Mouse (Mus musculus): ENCODE measurements at regions not wholly inside any gene's neighbourhood (a gene's known extent, or its start where the extent isn't known, plus 50 kb on each side); places are given as distances from the start of the nearest gene placed in this dataset.

- Histone ChIP-seq H3K79me2 (ENCODE audit: control insufficient read depth, insufficient read depth, low read length, poor library complexity) (no peaks in the 10 kb centered on the region; the same call in 1 of the 2 replicates), H3K4me3 (ENCODE audit: control insufficient read depth in 1 of 2, insufficient read depth in 1 of 2, low read depth in 2 of 2, low read length in 2 of 2) (no peak overlapping the region), H3K4me1 (ENCODE audit: control insufficient read depth in 1 of 2, insufficient read depth in 2 of 2, low read length in 2 of 2) (peaks cover 0 to 9% of the 10 kb centered on the region in 2 experiments; a peak in 3 of 4 replicates), H3K9me3 (replicated peaks; ENCODE audit: insufficient read depth, low read length) (no peaks in the 10 kb centered on the region), H3K27ac (ENCODE audit: control insufficient read depth, low read depth, low read length) (no peak overlapping the region), H3K27me3 (ENCODE audit: control insufficient read depth in 1 of 2, insufficient read depth in 2 of 2, low read length in 2 of 2) (no peaks in the 10 kb centered on the region), H3K9ac (ENCODE audit: control insufficient read depth, low read depth, low read length, poor library complexity, severe bottlenecking) (no peak overlapping the region), H3K36me3 (ENCODE audit: control insufficient read depth in 1 of 2, insufficient read depth in 2 of 2, low read length in 2 of 2) (peaks cover 0 to 3% of the 10 kb centered on the region in 2 experiments; a peak in 2 of 4 replicates)
- no peak for DNase-seq (ENCODE audit: low read depth, low spot score)
- TF ChIP-seq MYC (IDR thresholded peaks at IDR 0.05; ENCODE audit: low read depth, low read length) (no peak), NRF1 (IDR thresholded peaks at IDR 0.05; ENCODE audit: insufficient read depth, low read depth, low read length, poor library complexity, severe bottlenecking) (no peak), CTCF (IDR thresholded peaks at IDR 0.05 in 2 of 3, conservative IDR thresholded peaks at IDR 0.05 in 1 of 3; ENCODE audit: control insufficient read depth in 1 of 3, insufficient read depth in 1 of 3, low read depth in 2 of 3, low read length in 3 of 3, poor library complexity in 1 of 3, severe bottlenecking in 1 of 3) (no peak), TCF12 (IDR thresholded peaks at IDR 0.05; ENCODE audit: low read depth, low read length) (no peak), ZC3H11A (IDR thresholded peaks at IDR 0.05; ENCODE audit: low read depth, low read length) (no peak), RCOR1 (IDR thresholded peaks at IDR 0.05; ENCODE audit: low read depth, low read length) (no peak)
Measured at GRCm38 (mm10) chr13:84345791-84346511, 123.9 kb downstream of the Tmem161b start.

GRCm38 (mm10) chr13:84346569-84346968 is 124.5 kb downstream of the Tmem161b start:
- H3K27me3 ChIP-seq (ENCODE audit: control insufficient read depth in 1 of 2, insufficient read depth in 2 of 2, low read length in 2 of 2), result no peaks in the 10 kb centered on the region
- no peak for TF ChIP-seq TBP (IDR thresholded peaks at IDR 0.05; ENCODE audit: low read depth, low read length)
- no peak for TF ChIP-seq SIN3A (IDR thresholded peaks at IDR 0.05; ENCODE audit: low read length)
- TF ChIP-seq GATA1 (IDR thresholded peaks at IDR 0.05; ENCODE audit: low read depth, low read length), result no peak
- no peak for TF ChIP-seq MEF2A (IDR thresholded peaks at IDR 0.05; ENCODE audit: extremely low read depth, insufficient replicate concordance, low read depth, low read length, poor library complexity, severe bottlenecking)
- no peak for TF ChIP-seq CHD1 (IDR thresholded peaks at IDR 0.05; ENCODE audit: low read depth, low read length)
- TF ChIP-seq MAZ (IDR thresholded peaks at IDR 0.05; ENCODE audit: low read depth, low read length), result no peak
- no peak for TF ChIP-seq SMC3 (IDR thresholded peaks at IDR 0.05; ENCODE audit: low read depth, low read length)
- TF ChIP-seq NRF1 (IDR thresholded peaks at IDR 0.05; ENCODE audit: insufficient read depth, low read depth, low read length, poor library complexity, severe bottlenecking), result no peak
- no peak for TF ChIP-seq ELF1 (IDR thresholded peaks at IDR 0.05; ENCODE audit: low read depth, low read length)
- no peak for TF ChIP-seq CTCF (IDR thresholded peaks at IDR 0.05 in 2 of 3, conservative IDR thresholded peaks at IDR 0.05 in 1 of 3; ENCODE audit: control insufficient read depth in 1 of 3, insufficient read depth in 1 of 3, low read depth in 2 of 3, low read length in 3 of 3, poor library complexity in 1 of 3, severe bottlenecking in 1 of 3)
- no peak for TF ChIP-seq POLR2A (IDR thresholded peaks at IDR 0.05; ENCODE audit: control insufficient read depth in 1 of 2, insufficient read depth in 1 of 2, low read depth in 1 of 2, low read length in 2 of 2, poor library complexity in 1 of 2)
- TF ChIP-seq ZNF384 (IDR thresholded peaks at IDR 0.05; ENCODE audit: low read depth, low read length), result no peak
- TF ChIP-seq JUND (IDR thresholded peaks at IDR 0.05; ENCODE audit: low read depth, low read length), result no peak
- DNase-seq (ENCODE audit: low read depth, low spot score), result no peak
- H3K4me1 ChIP-seq (ENCODE audit: control insufficient read depth in 1 of 2, insufficient read depth in 2 of 2, low read length in 2 of 2), result peaks cover 0 to 9% of the 10 kb centered on the region in 2 experiments; a peak in 3 of 4 replicates
- H3K9ac ChIP-seq (ENCODE audit: control insufficient read depth, low read depth, low read length, poor library complexity, severe bottlenecking), result no peak overlapping the region
- no peak overlapping the region for H3K27ac ChIP-seq (ENCODE audit: control insufficient read depth, low read depth, low read length)
- H3K9me3 ChIP-seq (replicated peaks; ENCODE audit: insufficient read depth, low read length), result no peaks in the 10 kb centered on the region
- H3K79me2 ChIP-seq (ENCODE audit: control insufficient read depth, insufficient read depth, low read length, poor library complexity), result no peaks in the 10 kb centered on the region; the same call in 1 of the 2 replicates
- H3K36me3 ChIP-seq (ENCODE audit: control insufficient read depth in 1 of 2, insufficient read depth in 2 of 2, low read length in 2 of 2), result peaks cover 0 to 3% of the 10 kb centered on the region in 2 experiments; a peak in 2 of 4 replicates
- no peak overlapping the region for H3K4me3 ChIP-seq (ENCODE audit: control insufficient read depth in 1 of 2, insufficient read depth in 1 of 2, low read depth in 2 of 2, low read length in 2 of 2)

Measured in MEL (cell line).